In genomic region chr1:180550770-180551169, GRCm38 (mm10) we compare ENCODE assay signal across 9 mouse cellular contexts. TPM values are rescaled to one million over a fixed set of nuclear protein-coding genes. Genes with fewer than 3 reads are reported as not detected.
DNase-seq lines count a peak whose midpoint lies in the region; ATAC-seq and TF ChIP-seq lines count a peak whose summit lies in the region.
"Had no signal": no experiment of that assay in that cellular context is flagged by ENCODE, and none has a peak within 500 bp of the region (broad histone marks: within the 10 kb centered on the region; RNA-seq: fewer than 3 reads in every experiment).

No protein-coding gene starts in this region.

- H3K4me2 ChIP-seq in midbrain, embryonic 16.5 days (ENCODE audit: low read length) = no peak overlapping the region
- no peak overlapping the region for H3K4me2 ChIP-seq in heart, postnatal 0 days (ENCODE audit: low read depth, low read length)
- H3K4me2 ChIP-seq in liver, embryonic 14.5 days (ENCODE audit: low read depth) = no peak overlapping the region
- H3K4me2 ChIP-seq: embryonic facial prominence, embryonic 13.5 days had no signal

- H3K36me3 ChIP-seq in midbrain, embryonic 10.5 days = no peaks in the 10 kb centered on the region
- no peaks in the 10 kb centered on the region for H3K36me3 ChIP-seq in midbrain, embryonic 16.5 days (ENCODE audit: control insufficient read depth, insufficient read depth, low read length)
- no peaks in the 10 kb centered on the region for H3K36me3 ChIP-seq in heart, postnatal 0 days (replicated peaks; ENCODE audit: control insufficient read depth, insufficient read depth, low read length)
- no peaks in the 10 kb centered on the region for H3K36me3 ChIP-seq in liver, embryonic 14.5 days (replicated peaks; ENCODE audit: control insufficient read depth, insufficient read depth, low read depth)
- H3K36me3 ChIP-seq: embryonic facial prominence, embryonic 13.5 days had no signal

- H3K27me3 ChIP-seq in midbrain, embryonic 10.5 days (ENCODE audit: low read depth, poor library complexity, severe bottlenecking) = peaks cover 45% of the 10 kb centered on the region
- H3K27me3 ChIP-seq in midbrain, embryonic 16.5 days (ENCODE audit: control insufficient read depth, insufficient read depth, low read depth, low read length) = no peaks in the 10 kb centered on the region
- H3K27me3 ChIP-seq in heart, postnatal 0 days (ENCODE audit: control insufficient read depth, insufficient read depth, low read length) = peaks cover 43% of the 10 kb centered on the region
- no peaks in the 10 kb centered on the region for H3K27me3 ChIP-seq in liver, embryonic 14.5 days (ENCODE audit: control insufficient read depth, insufficient read depth, low read length)

- no peak overlapping the region for H3K9ac ChIP-seq in midbrain, embryonic 16.5 days (ENCODE audit: low read depth, low read length)
- no peak overlapping the region for H3K9ac ChIP-seq in heart, postnatal 0 days (replicated peaks; ENCODE audit: low read depth, low read length)
- no peak overlapping the region for H3K9ac ChIP-seq in liver, embryonic 14.5 days (replicated peaks)
- H3K9ac ChIP-seq: embryonic facial prominence, embryonic 13.5 days had no signal

- TF ChIP-seq CTCF in heart, postnatal 0 days (IDR thresholded peaks at IDR 0.05; ENCODE audit: low read depth) = peak; percentile 91
- TF ChIP-seq CTCF in liver, embryonic 14.5 days (IDR thresholded peaks at IDR 0.05; ENCODE audit: low read depth) = peak; percentile 62

- DNase-seq in midbrain, embryonic 10.5 days (ENCODE audit: low spot score) = peak; percentile 32
- DNase-seq in cerebellum, adult 8-10 months = peak; percentile 64
- peak; percentile 64 for DNase-seq in heart, postnatal 0 days (ENCODE audit: low spot score)
- DNase-seq in liver, embryonic 14.5 days (ENCODE audit: low read depth in 3 of 3, low spot score in 3 of 3) = no peak
- peak; percentile 55 for DNase-seq in testis, postnatal 10 days (ENCODE audit: low spot score)
- DNase-seq in T-cell, adult 2 months (ENCODE audit: low spot score) = no peak
- DNase-seq in right cerebral cortex, postnatal 4 days = no peak

- WGBS in midbrain, embryonic 10.5 days = 15% methylated on average over 5 of the region's 5 CpGs
- 12% methylated on average over 5 of the region's 5 CpGs for WGBS in midbrain, embryonic 16.5 days
- 8% methylated on average over 5 of the region's 5 CpGs for WGBS in heart, postnatal 0 days
- 23% methylated on average over 5 of the region's 5 CpGs for WGBS in liver, embryonic 14.5 days (ENCODE audit: insufficient replicate concordance)

- H3K4me3 ChIP-seq in midbrain, embryonic 10.5 days = no peak overlapping the region
- no peak overlapping the region for H3K4me3 ChIP-seq in midbrain, embryonic 16.5 days (ENCODE audit: low read depth, low read length)
- no peak overlapping the region for H3K4me3 ChIP-seq in heart, postnatal 0 days (ENCODE audit: low read depth, low read length)
- no peak overlapping the region for H3K4me3 ChIP-seq in liver, embryonic 14.5 days (ENCODE audit: insufficient read depth in 1 of 2, low read depth in 2 of 2, low read length in 2 of 2)
- H3K4me3 ChIP-seq: embryonic facial prominence, embryonic 13.5 days had no signal

- ATAC-seq in midbrain, embryonic 16.5 days = no peak
- peak; percentile 62; the same call in 1 of the 2 replicates for ATAC-seq in heart, postnatal 0 days (ENCODE audit: insufficient read depth, low read depth)
- no peak for ATAC-seq in liver, embryonic 14.5 days (ENCODE audit: insufficient read depth)

- H3K9me3 ChIP-seq in midbrain, embryonic 10.5 days (replicated peaks) = no peaks in the 10 kb centered on the region
- no peaks in the 10 kb centered on the region for H3K9me3 ChIP-seq in midbrain, embryonic 16.5 days (replicated peaks; ENCODE audit: control insufficient read depth, low read length, poor library complexity, severe bottlenecking)
- no peaks in the 10 kb centered on the region for H3K9me3 ChIP-seq in heart, postnatal 0 days (replicated peaks; ENCODE audit: control insufficient read depth, low read length)
- H3K9me3 ChIP-seq in liver, embryonic 14.5 days (ENCODE audit: control insufficient read depth, low read length) = no peaks in the 10 kb centered on the region
- H3K9me3 ChIP-seq: embryonic facial prominence, embryonic 13.5 days had no signal

- H3K27ac ChIP-seq in midbrain, embryonic 10.5 days (replicated peaks) = no peak overlapping the region
- no peak overlapping the region for H3K27ac ChIP-seq in midbrain, embryonic 16.5 days (ENCODE audit: low read length)
- H3K27ac ChIP-seq in heart, postnatal 0 days (ENCODE audit: low read depth) = no peak overlapping the region
- no peak overlapping the region for H3K27ac ChIP-seq in liver, embryonic 14.5 days
- H3K27ac ChIP-seq: embryonic facial prominence, embryonic 13.5 days had no signal

- TF ChIP-seq EP300 in heart, postnatal 0 days (IDR thresholded peaks at IDR 0.05; ENCODE audit: low read depth) = no peak
- no peak for TF ChIP-seq EP300 in liver, embryonic 14.5 days (IDR thresholded peaks at IDR 0.05; ENCODE audit: low read depth)

- H3K4me1 ChIP-seq in midbrain, embryonic 10.5 days = peaks cover 31% of the 10 kb centered on the region
- peaks cover 13% of the 10 kb centered on the region for H3K4me1 ChIP-seq in midbrain, embryonic 16.5 days (ENCODE audit: control insufficient read depth, insufficient read depth, low read length)
- 0 out of 2 replicates have a peak, but pooled peaks cover 2% of the 10 kb centered on the region for H3K4me1 ChIP-seq in heart, postnatal 0 days (ENCODE audit: control insufficient read depth, insufficient read depth)
- H3K4me1 ChIP-seq in liver, embryonic 14.5 days (replicated peaks; ENCODE audit: control insufficient read depth in 2 of 2, insufficient read depth in 2 of 2, low read length in 1 of 2) = 0 out of 4 replicates have a peak, but pooled peaks cover 0 to 4% of the 10 kb centered on the region in 2 experiments

RNA-seq across cellular contexts. Expression of gene Parp1, which starts 18.0 kb away (rescaled TPM):
- polyA plus RNA-seq in midbrain, embryonic 10.5 days (2016; fragmentation: Nextera tagmentation; extraction: Ambion mirVana) = 301 and 311 TPM in 2 replicates
- 75.6 and 84.0 TPM in 2 replicates for polyA plus RNA-seq in midbrain, embryonic 16.5 days (2015; fragmentation: Nextera tagmentation; extraction: Ambion mirVana)
- total RNA-seq in heart, postnatal 0 days (2014; rRNA removed; ENCODE audit: low replicate concordance) = 49.1 and 63.0 TPM in 2 replicates
- 41.3 and 45.4 TPM in 2 replicates for polyA plus RNA-seq in heart, postnatal 0 days (2015; fragmentation: Nextera tagmentation; extraction: Ambion mirVana)
- polyA plus RNA-seq in liver, embryonic 14.5 days (2012; rRNA removed) = 29.6 and 47.3 TPM in 2 replicates
- 47.7 and 54.9 TPM in 2 replicates for polyA plus RNA-seq in liver, embryonic 14.5 days (2014; fragmentation: Nextera tagmentation; extraction: Ambion mirVana)

Comparison
In these comparisons a context has a peak if more than half of its experiments do, and no peak if none do; other contexts are left out.
1. DNase-seq: peak in midbrain, embryonic 10.5 days (single experiment), cerebellum, adult 8-10 months (single experiment), heart, postnatal 0 days (single experiment) and testis, postnatal 10 days (single experiment); none in liver, embryonic 14.5 days (0 of 3), T-cell, adult 2 months (single experiment) and right cerebral cortex, postnatal 4 days (single experiment).